Mouse (Mus musculus) CH12.LX (cell line): ENCODE data around the gene Nxn. TPM values are rescaled to one million over a fixed set of nuclear protein-coding genes. Genes with fewer than 3 reads are reported as not detected.
A peak's percentile ranks its signal among the peaks of the same experiment; 100 is the strongest.

ENCODE experiments used
- DNase-seq: peaks from one replicate; pipeline ENCODE4 v3.0.0-alpha.2; 2013; ENCODE audit errors: extremely low read depth
- H3K27ac ChIP-seq: 2 replicates; pipeline ENCODE4 v1.5.1; 2012; ENCODE audit warnings: low read depth, mild to moderate bottlenecking, control low read depth, moderate library complexity; ENCODE audit not compliant: insufficient read depth
- H3K27me3 ChIP-seq: replicated peaks from 2 replicates; pipeline ENCODE3; 2012; ENCODE audit warnings: inconsistent platforms
- H3K36me3 ChIP-seq, 2 experiments: replicated peaks in 1 of 2; 2 replicates each; pipeline versions ENCODE3 to v1.6.1; 2012; ENCODE audit warnings: inconsistent platforms in 1 of 2, low read length in 1 of 2, mild to moderate bottlenecking in 1 of 2, mixed read lengths in 1 of 2, moderate library complexity in 1 of 2; ENCODE audit not compliant: control insufficient read depth in 1 of 2, insufficient read depth in 1 of 2
- H3K4me1 ChIP-seq, 2 experiments: 2 replicates each; pipeline ENCODE4 v1.6.1; 2012; ENCODE audit warnings: inconsistent platforms in 1 of 2, moderate library complexity in 1 of 2; ENCODE audit not compliant: insufficient read depth in 2 of 2, control insufficient read depth in 1 of 2
- H3K4me2 ChIP-seq: 2 replicates; pipeline ENCODE4 v1.6.1; 2012; ENCODE audit warnings: low read depth, mild to moderate bottlenecking, control low read depth; ENCODE audit not compliant: poor library complexity, insufficient read depth, severe bottlenecking
- H3K4me3 ChIP-seq, 3 experiments: fragments of 150-350 bp in 1 of 3; sonication (generic) in 1 of 3; replicated peaks in 1 of 3; 2 replicates each; pipeline versions ENCODE3 to v1.5.1; 2011 to 2012; ENCODE audit warnings: low read depth in 2 of 3, low read length in 2 of 3, mild to moderate bottlenecking in 2 of 3, moderate library complexity in 2 of 3, control low read depth in 1 of 3, improper control_type of control experiment in 1 of 3, inconsistent platforms in 1 of 3, mixed read lengths in 1 of 3; ENCODE audit not compliant: poor library complexity in 1 of 3
- H3K79me2 ChIP-seq: replicated peaks from 2 replicates; pipeline ENCODE4 v1.6.1; 2012; ENCODE audit warnings: mild to moderate bottlenecking, moderate library complexity; ENCODE audit not compliant: control insufficient read depth, poor library complexity, insufficient read depth, severe bottlenecking; ENCODE audit errors: extremely low read depth
- H3K9ac ChIP-seq: 2 replicates; pipeline ENCODE4 v1.6.1; 2012; ENCODE audit warnings: low read depth, mild to moderate bottlenecking, control low read depth, moderate library complexity; ENCODE audit not compliant: insufficient read depth
- H3K9me3 ChIP-seq: replicated peaks from 2 replicates; pipeline ENCODE3; 2012; ENCODE audit warnings: low read length, inconsistent platforms, mixed read lengths
- CHD1 ChIP-seq: IDR thresholded peaks from 2 replicates; pipeline ENCODE4 v1.6.1; 2012; ENCODE audit warnings: low read depth, low read length, improper control_type of control experiment, inconsistent platforms
- CHD2 ChIP-seq: IDR thresholded peaks from 2 replicates; pipeline ENCODE4 v1.6.1; 2011; ENCODE audit warnings: low read length, improper control_type of control experiment
- CTCF ChIP-seq, 2 experiments: IDR thresholded peaks in 1 of 2; conservative IDR thresholded peaks in 1 of 2; 2 replicates each; pipeline ENCODE4 v1.5.1; 2011 to 2012; ENCODE audit warnings: low read depth in 2 of 2, low read length in 2 of 2, improper control_type of control experiment in 1 of 2, inconsistent platforms in 1 of 2, mild to moderate bottlenecking in 1 of 2, moderate library complexity in 1 of 2
- E2F4 ChIP-seq: IDR thresholded peaks from 2 replicates; pipeline ENCODE4 v1.6.1; 2011; ENCODE audit warnings: low read depth, low read length, improper control_type of control experiment; ENCODE audit not compliant: insufficient replicate concordance
- EP300 ChIP-seq: IDR thresholded peaks from 2 replicates; pipeline ENCODE4 v1.6.1; 2011; ENCODE audit warnings: low read length, improper control_type of control experiment
- ETS1 ChIP-seq: conservative IDR thresholded peaks from 2 replicates; pipeline ENCODE4 v1.6.1; 2012; ENCODE audit warnings: low read depth, mild to moderate bottlenecking, inconsistent platforms, low read length, improper control_type of control experiment, moderate library complexity
- IRF4 ChIP-seq: IDR thresholded peaks from 2 replicates; pipeline ENCODE4 v1.6.1; 2014; ENCODE audit warnings: low read depth, mild to moderate bottlenecking, inconsistent platforms, low read length, improper control_type of control experiment
- MAX ChIP-seq: IDR thresholded peaks from 2 replicates; pipeline ENCODE4 v1.6.1; 2011; ENCODE audit warnings: low read length, improper control_type of control experiment
- MEF2A ChIP-seq: IDR thresholded peaks from 2 replicates; pipeline ENCODE4 v1.6.1; 2014; ENCODE audit warnings: low read depth, mild to moderate bottlenecking, inconsistent platforms, low read length, improper control_type of control experiment, borderline replicate concordance
- MYC ChIP-seq: IDR thresholded peaks from 2 replicates; pipeline ENCODE4 v1.6.1; 2011; ENCODE audit warnings: low read depth, mild to moderate bottlenecking, improper control_type of control experiment, low read length
- NRF1 ChIP-seq: IDR thresholded peaks from 2 replicates; pipeline ENCODE4 v1.6.1; 2014; ENCODE audit warnings: low read depth, mild to moderate bottlenecking, inconsistent platforms, low read length, improper control_type of control experiment, moderate library complexity
- RAD21 ChIP-seq: IDR thresholded peaks from 2 replicates; pipeline ENCODE4 v1.6.1; 2011; ENCODE audit warnings: low read depth, mild to moderate bottlenecking, low read length, improper control_type of control experiment, moderate library complexity
- SIN3A ChIP-seq: IDR thresholded peaks from 2 replicates; pipeline ENCODE4 v1.6.1; 2012; ENCODE audit warnings: low read length, improper control_type of control experiment, inconsistent platforms
- SMC3 ChIP-seq: IDR thresholded peaks from 2 replicates; pipeline ENCODE4 v1.6.1; 2011; ENCODE audit warnings: low read depth, low read length, improper control_type of control experiment
- TBP ChIP-seq: conservative IDR thresholded peaks from 2 replicates; pipeline ENCODE4 v1.6.1; 2011; ENCODE audit warnings: low read depth, low read length, improper control_type of control experiment
- TCF12 ChIP-seq: IDR thresholded peaks from 2 replicates; pipeline ENCODE4 v1.6.1; 2014; ENCODE audit warnings: low read depth, mild to moderate bottlenecking, inconsistent platforms, low read length, improper control_type of control experiment
- ZC3H11A ChIP-seq: IDR thresholded peaks from 2 replicates; pipeline ENCODE4 v1.6.1; 2012; ENCODE audit warnings: low read depth, mild to moderate bottlenecking, inconsistent platforms, low read length, improper control_type of control experiment
- dilution Hi-C: fragments of 300-500 bp; cut with MboI; formaldehyde crosslinking; loops from 2 replicates; pipeline ENCODE4 v1.14.3; 2020; ENCODE audit warnings: low sequenced_read_pairs; ENCODE audit not compliant: extremely low pct_unique_long_range_greater_than_20kb, extremely low pct_ligation_motif_present
- in situ Hi-C: fragments of 300-500 bp; cut with MboI; formaldehyde crosslinking; loops from 3 replicates; pipeline ENCODE4 v1.14.3; 2019; ENCODE audit warnings: low sequenced_read_pairs, low pct_ligation_motif_present, low pct_unique_long_range_greater_than_20kb, mixed read lengths
- polyA plus RNA-seq: library from polyadenylated mRNA; unstranded; fragments of >175 nt; gene quantifications from 2 replicates; pipeline ENCODE4 v1.2.1, GENCODE M21; 2012; ENCODE audit warnings: low read depth; ENCODE audit not compliant: insufficient read length
- total RNA-seq, 2 experiments: library from RNA; depleted of rRNA; stranded (reverse); fragments of 300-350 nt in 1 of 2; fragments of >200 nt in 1 of 2; gene quantifications; 2 replicates each; pipeline ENCODE4 v1.2.3; 2012 to 2014

Gene Nxn
- total and polyA plus RNA-seq, 3 experiments, result 15.3 to 24.8 (median 19.2) TPM

GRCm38 (mm10) chr11:76399587-76400330, 819 bp upstream of the Nxn start:
- peak; percentile 94 for TF ChIP-seq RAD21
- 0 out of 2 replicates have a peak, but pooled peaks have one; percentile 23 for TF ChIP-seq TBP
- peak; percentile 61; the same call in 1 of the 2 replicates for TF ChIP-seq E2F4
- 0 out of 2 replicates have a peak, but pooled peaks have one; percentile 49 for TF ChIP-seq MYC
- TF ChIP-seq SIN3A, result peak; percentile 54; the same call in 1 of the 2 replicates
- TF ChIP-seq ZC3H11A, result peak; percentile 15; the same call in 1 of the 2 replicates
- TF ChIP-seq MEF2A, result 0 out of 2 replicates have a peak, but pooled peaks have one; percentile 7
- TF ChIP-seq CHD1, result 0 out of 2 replicates have a peak, but pooled peaks have one; percentile 70
- TF ChIP-seq CTCF (conservative IDR thresholded peaks at IDR 0.05 in 1 of 2, IDR thresholded peaks at IDR 0.05 in 1 of 2; ENCODE audit: low read depth in 2 of 2, low read length in 2 of 2), result peak in 1 of 2 experiments; percentile 90; a peak in 3 of 4 replicates
- no peak for TF ChIP-seq ETS1
- peak; percentile 77 for TF ChIP-seq SMC3
- TF ChIP-seq IRF4, result no peak
- TF ChIP-seq CHD2, result no peak
- 0 out of 2 replicates have a peak, but pooled peaks have one; percentile 4 for TF ChIP-seq EP300
- TF ChIP-seq, all 38 proteins: peak for 11
- no peaks in the 10 kb centered on the region for H3K27me3 ChIP-seq
- dilution Hi-C loops, result no loop called here
- no peaks in the 10 kb centered on the region; the same call in 1 of the 2 replicates for H3K79me2 ChIP-seq
- peak; percentile 61 for DNase-seq
- H3K36me3 ChIP-seq, result no peaks in the 10 kb centered on the region
- in situ Hi-C loops, result loop anchor here (5.0 to 10.0 kb wide), 2 partner anchors 147 to 615 kb away; no protein-coding TSS in a partner anchor
- no peaks in the 10 kb centered on the region for H3K9me3 ChIP-seq
- peaks cover 0 to 25% of the 10 kb centered on the region in 2 experiments; a peak in 2 of 4 replicates for H3K4me1 ChIP-seq
- H3K4me2 ChIP-seq, result peak overlapping the region; percentile 98
- H3K4me3 ChIP-seq, result peak overlapping the region; percentile 70 to 87 (median 74)
- no peak overlapping the region for H3K27ac ChIP-seq
- peak overlapping the region; percentile 47 for H3K9ac ChIP-seq

- no peaks in the 10 kb centered on the region for H3K36me3 ChIP-seq
- peaks cover 0 to 35% of the 10 kb centered on the region in 2 experiments; a peak in 2 of 4 replicates for H3K4me1 ChIP-seq
- peak overlapping the region; percentile 56 for H3K9ac ChIP-seq
- peak overlapping the region; percentile 52 for H3K4me2 ChIP-seq
- in situ Hi-C loops, result no loop called here
- no peaks in the 10 kb centered on the region for H3K27me3 ChIP-seq
- dilution Hi-C loops, result no loop called here
- DNase-seq, result no peak
- H3K9me3 ChIP-seq, result no peaks in the 10 kb centered on the region
- TF ChIP-seq NRF1 (0 out of 2 replicates have a peak, but pooled peaks have one; percentile 2), MAX (no peak; the same call in 1 of the 2 replicates), CHD2 (peak; percentile 41), TCF12 (no peak; the same call in 1 of the 2 replicates), SIN3A (peak; percentile 25; the same call in 1 of the 2 replicates)
- no peaks in the 10 kb centered on the region; the same call in 1 of the 2 replicates for H3K79me2 ChIP-seq
- H3K4me3 ChIP-seq, result peak overlapping the region; percentile 61 to 74 (median 70)
- no peak overlapping the region for H3K27ac ChIP-seq
Observed at GRCm38 (mm10) chr11:76398312-76398797, 585 bp downstream of the Nxn start.
